Mouse (Mus musculus): ENCODE data around the gene Cd52.

DNA sequence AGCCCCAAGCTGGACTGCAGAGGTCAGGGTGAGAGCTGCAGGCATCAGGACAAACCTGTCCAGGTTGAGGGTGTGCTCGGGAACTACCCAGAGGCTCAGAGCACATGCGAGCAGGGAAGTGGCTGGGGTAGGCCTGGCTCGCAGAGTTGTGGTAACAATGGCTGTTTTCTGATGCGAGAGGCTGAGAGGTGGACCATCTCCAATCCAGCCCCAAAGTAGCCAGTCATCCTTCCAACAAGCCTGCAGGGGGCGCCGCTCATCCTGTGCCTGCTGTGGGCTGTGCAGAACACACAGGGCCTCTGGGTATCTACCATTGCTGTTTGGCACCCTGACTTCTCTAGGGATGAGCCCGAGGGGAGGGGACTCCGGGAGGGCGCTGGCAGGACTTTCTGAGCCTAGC lies 24.8 kb upstream of the Cd52 start:
- TF ChIP-seq CTCF (IDR thresholded peaks at IDR 0.05; ENCODE audit: low read depth): peak; percentile 74
- TF ChIP-seq EP300 (IDR thresholded peaks at IDR 0.05; ENCODE audit: low read depth): no peak

All from liver, postnatal 0 days (tissue).